Mouse (Mus musculus) intestine, embryonic 14.5 days (tissue): ENCODE results near the gene Fgd5. TPM values are rescaled to one million over a fixed set of nuclear protein-coding genes. Genes with fewer than 3 reads are reported as not detected.

Experiments used
- ATAC-seq: fragments of 200-750 bp; cut with Nextera tagmentation; replicated peaks from 2 replicates; pipeline ENCODE4 v1.8.0; 2017; ENCODE audit warnings: low read depth, moderate number of reproducible peaks, moderate TSS enrichment, moderate library complexity; ENCODE audit not compliant: low FRiP score, low TSS enrichment
- DNase-seq: peaks from one replicate; pipeline ENCODE4 v3.0.0-alpha.2; 2018; ENCODE audit warnings: low spot score
- H3K27ac ChIP-seq: fragments of 300-500 bp; sonication (generic); 2 replicates; pipeline ENCODE4 v1.5.1; 2014; ENCODE audit warnings: low read depth, mild to moderate bottlenecking, control low read depth
- H3K27me3 ChIP-seq: fragments of 300-500 bp; sonication (generic); replicated peaks from 2 replicates; pipeline ENCODE4 v1.6.1; 2014; ENCODE audit warnings: low read length, control low read depth; ENCODE audit not compliant: control insufficient read depth, insufficient read depth
- H3K36me3 ChIP-seq: fragments of 300-500 bp; sonication (generic); 2 replicates; pipeline ENCODE4 v1.6.1; 2014; ENCODE audit warnings: low read length, control low read depth; ENCODE audit not compliant: control insufficient read depth, insufficient read depth
- H3K4me1 ChIP-seq: fragments of 300-500 bp; sonication (generic); replicated peaks from 2 replicates; pipeline ENCODE4 v1.6.1; 2014; ENCODE audit warnings: low read length, control low read depth, mixed read lengths; ENCODE audit not compliant: control insufficient read depth, insufficient read depth
- H3K4me2 ChIP-seq: fragments of 300-500 bp; sonication (generic); 2 replicates; pipeline ENCODE4 v1.6.1; 2014; ENCODE audit warnings: low read length
- H3K4me3 ChIP-seq: fragments of 300-500 bp; sonication (generic); 2 replicates; pipeline ENCODE4 v1.5.1; 2014; ENCODE audit warnings: low read depth, low read length, control low read depth, mixed read lengths
- H3K9ac ChIP-seq: fragments of 300-500 bp; sonication (generic); 2 replicates; pipeline ENCODE4 v1.6.1; 2014; ENCODE audit warnings: mild to moderate bottlenecking, low read length
- H3K9me3 ChIP-seq: fragments of 300-500 bp; sonication (generic); 2 replicates; pipeline ENCODE4 v1.6.1; 2016; ENCODE audit warnings: low read length, control low read depth; ENCODE audit not compliant: control insufficient read depth
- WGBS: fragments of 180-500 bp; shearing (Covaris S2); extraction: QIAGEN DNeasy Blood & Tissue Kit; methylation state at CpG from one replicate; pipeline ENCODE4 v1.1.7; 2014; 5-methylcytosine and 5-hydroxymethylcytosine counted together
- polyA plus RNA-seq: library from polyadenylated mRNA; unstranded; fragments of >200 nt; fragmentation: Nextera tagmentation; extraction: Ambion mirVana; gene quantifications from 2 replicates; pipeline ENCODE4 v1.2.1, GENCODE M21; 2014

Gene Fgd5
- polyA plus RNA-seq, 1 experiment from 2014 or later = 5.5 TPM

- 79% methylated on average over 8 of the region's 8 CpGs for WGBS
- DNase-seq = no peak
Observed at GRCm38 (mm10) chr6:91996072-91996471, 17.4 kb downstream of the Fgd5 start.

GRCm38 (mm10) chr6:92002558-92003285, 24.0 kb downstream of the Fgd5 start:
- DNase-seq = no peak
- Histone ChIP-seq H3K27ac (no peak overlapping the region), H3K9me3 (no peaks in the 10 kb centered on the region), H3K27me3 (no peaks in the 10 kb centered on the region), H3K36me3 (no peaks in the 10 kb centered on the region), H3K4me3 (no peak overlapping the region), H3K9ac (no peak overlapping the region), H3K4me1 (no peaks in the 10 kb centered on the region), H3K4me2 (no peak overlapping the region)
- ATAC-seq = no peak
- WGBS = 96% methylated on average over 1 of the region's 1 CpGs

More at GRCm38 (mm10) chr6:91996072-91996471, 17.4 kb downstream of the Fgd5 start:
- Histone ChIP-seq H3K27me3 (no peaks in the 10 kb centered on the region), H3K27ac (no peak overlapping the region), H3K4me3 (no peak overlapping the region), H3K36me3 (no peaks in the 10 kb centered on the region), H3K4me1 (0 out of 2 replicates have a peak, but pooled peaks cover 3% of the 10 kb centered on the region), H3K9me3 (no peaks in the 10 kb centered on the region), H3K9ac (no peak overlapping the region), H3K4me2 (no peak overlapping the region)
- no peak for ATAC-seq

GRCm38 (mm10) chr6:92003646-92004045, 25.0 kb downstream of the Fgd5 start:
- 40% methylated on average over 2 of the region's 2 CpGs for WGBS
- no peaks in the 10 kb centered on the region for H3K36me3 ChIP-seq
- H3K27me3 ChIP-seq = no peaks in the 10 kb centered on the region
- H3K9ac ChIP-seq = no peak overlapping the region
- ATAC-seq = no peak
- no peak overlapping the region for H3K27ac ChIP-seq
- no peak for DNase-seq
- no peaks in the 10 kb centered on the region for H3K4me1 ChIP-seq
- no peaks in the 10 kb centered on the region for H3K9me3 ChIP-seq
- no peak overlapping the region for H3K4me2 ChIP-seq
- no peak overlapping the region for H3K4me3 ChIP-seq

GRCm38 (mm10) chr6:92004137-92004805, 25.6 kb downstream of the Fgd5 start:
- H3K4me3 ChIP-seq = no peak overlapping the region
- no peak for ATAC-seq
- H3K4me1 ChIP-seq = no peaks in the 10 kb centered on the region
- no peak overlapping the region for H3K9ac ChIP-seq
- H3K9me3 ChIP-seq = no peaks in the 10 kb centered on the region
- H3K27me3 ChIP-seq = no peaks in the 10 kb centered on the region
- 48% methylated on average over 6 of the region's 6 CpGs for WGBS
- DNase-seq = no peak
- H3K4me2 ChIP-seq = no peak overlapping the region
- no peaks in the 10 kb centered on the region for H3K36me3 ChIP-seq
- no peak overlapping the region for H3K27ac ChIP-seq

GRCm38 (mm10) chr6:92004806-92005205, 26.1 kb downstream of the Fgd5 start:
- Histone ChIP-seq H3K4me3 (no peak overlapping the region), H3K4me2 (no peak overlapping the region), H3K9me3 (no peaks in the 10 kb centered on the region), H3K4me1 (no peaks in the 10 kb centered on the region), H3K36me3 (no peaks in the 10 kb centered on the region), H3K27ac (no peak overlapping the region), H3K27me3 (no peaks in the 10 kb centered on the region), H3K9ac (no peak overlapping the region)
- 47% methylated on average over 3 of the region's 3 CpGs for WGBS
- DNase-seq (no peak), ATAC-seq (no peak)

- no peaks in the 10 kb centered on the region for H3K27me3 ChIP-seq
Observed at GRCm38 (mm10) chr6:92010895-92011294, 32.2 kb downstream of the Fgd5 start.

GRCm38 (mm10) chr6:92012413-92012812, 33.7 kb downstream of the Fgd5 start:
- WGBS = 68% methylated on average over 5 of the region's 5 CpGs
- ATAC-seq = no peak

More at GRCm38 (mm10) chr6:92010895-92011294, 32.2 kb downstream of the Fgd5 start:
- 0 out of 2 replicates have a peak, but pooled peaks cover 4% of the 10 kb centered on the region for H3K4me1 ChIP-seq
- H3K4me3 ChIP-seq = no peak overlapping the region
- H3K27ac ChIP-seq = no peak overlapping the region
- no peaks in the 10 kb centered on the region for H3K9me3 ChIP-seq
- WGBS = 79% methylated on average over 2 of the region's 2 CpGs
- no peaks in the 10 kb centered on the region for H3K36me3 ChIP-seq
- DNase-seq = no peak
- H3K4me2 ChIP-seq = no peak overlapping the region
- no peak for ATAC-seq
- no peak overlapping the region for H3K9ac ChIP-seq

GRCm38 (mm10) chr6:92013035-92013434, 34.4 kb downstream of the Fgd5 start:
- H3K9ac ChIP-seq = no peak overlapping the region

More at GRCm38 (mm10) chr6:92012413-92012812, 33.7 kb downstream of the Fgd5 start:
- no peak overlapping the region for H3K4me3 ChIP-seq
- no peaks in the 10 kb centered on the region for H3K27me3 ChIP-seq
- no peak overlapping the region for H3K27ac ChIP-seq
- DNase-seq = no peak
- no peak overlapping the region for H3K9ac ChIP-seq
- no peak overlapping the region for H3K4me2 ChIP-seq
- H3K4me1 ChIP-seq = 0 out of 2 replicates have a peak, but pooled peaks cover 4% of the 10 kb centered on the region
- no peaks in the 10 kb centered on the region for H3K36me3 ChIP-seq
- H3K9me3 ChIP-seq = no peaks in the 10 kb centered on the region

More at GRCm38 (mm10) chr6:92013035-92013434, 34.4 kb downstream of the Fgd5 start:
- WGBS = 91% methylated on average over 6 of the region's 6 CpGs
- DNase-seq (no peak), ATAC-seq (no peak)
- H3K4me2 ChIP-seq = no peak overlapping the region
- H3K4me3 ChIP-seq = no peak overlapping the region
- 0 out of 2 replicates have a peak, but pooled peaks cover 4% of the 10 kb centered on the region for H3K4me1 ChIP-seq
- no peaks in the 10 kb centered on the region for H3K9me3 ChIP-seq
- H3K27me3 ChIP-seq = no peaks in the 10 kb centered on the region
- H3K36me3 ChIP-seq = no peaks in the 10 kb centered on the region
- no peak overlapping the region for H3K27ac ChIP-seq
